Mouse (Mus musculus) spleen, adult 2 months (tissue): Measurements from ENCODE around the gene Tceanc2. TPM values are rescaled to one million over a fixed set of nuclear protein-coding genes. Genes with fewer than 3 reads are reported as not detected.

Source experiments
- DNase-seq, 2 experiments: peaks; one replicate each; pipeline versions ENCODE4 v3.0.0 to v3.0.0-alpha.2; 2012 to 2021; ENCODE audit warnings: low spot score in 2 of 2, low read depth in 1 of 2
- H3K27ac ChIP-seq: fragments of 200-500 bp; 2 replicates; pipeline ENCODE4 v1.5.1; 2012; ENCODE audit warnings: low read length, inconsistent platforms; ENCODE audit not compliant: insufficient read depth
- H3K27me3 ChIP-seq: fragments of 200-500 bp; 2 replicates; pipeline ENCODE4 v1.6.1; 2012; ENCODE audit warnings: mild to moderate bottlenecking, moderate library complexity, low read length, inconsistent platforms; ENCODE audit not compliant: control insufficient read depth, insufficient read depth
- H3K36me3 ChIP-seq: fragments of 200-500 bp; 2 replicates; pipeline ENCODE4 v1.6.1; 2012; ENCODE audit warnings: mild to moderate bottlenecking, low read length, inconsistent platforms; ENCODE audit not compliant: control insufficient read depth, insufficient read depth
- H3K4me1 ChIP-seq: fragments of 200-500 bp; 2 replicates; pipeline ENCODE4 v1.6.1; 2011; ENCODE audit warnings: inconsistent platforms; ENCODE audit not compliant: control insufficient read depth, insufficient read depth, insufficient read length
- H3K4me3 ChIP-seq: fragments of 200-500 bp; 2 replicates; pipeline ENCODE4 v1.5.1; 2011; ENCODE audit warnings: mild to moderate bottlenecking, inconsistent platforms; ENCODE audit not compliant: insufficient read depth, insufficient read length; ENCODE audit errors: extremely low read depth
- CTCF ChIP-seq: fragments of 200-500 bp; IDR thresholded peaks from 2 replicates; pipeline ENCODE4 v1.5.1; 2011; ENCODE audit warnings: mild to moderate bottlenecking, inconsistent platforms; ENCODE audit not compliant: insufficient read depth, insufficient read length, insufficient replicate concordance; ENCODE audit errors: extremely low read depth
- POLR2A ChIP-seq: fragments of 200-500 bp; IDR thresholded peaks from 2 replicates; pipeline ENCODE4 v1.6.1; 2011; ENCODE audit warnings: low read depth, low read length, inconsistent platforms
- WGBS: fragments of 180-500 bp; shearing (Covaris S2); methylation state at CpG from one replicate; pipeline ENCODE4 v1.1.7; 2018; 5-methylcytosine and 5-hydroxymethylcytosine counted together
- polyA plus RNA-seq: library from polyadenylated mRNA; depleted of rRNA; stranded (reverse); fragments of >200 nt; gene quantifications from 2 replicates; pipeline ENCODE4 v1.2.3, GENCODE M21; 2012; rRNA removed

The Tceanc2 gene
- 7.0 and 8.2 TPM in 2 replicates for polyA plus RNA-seq

- Histone ChIP-seq H3K27ac (peak within 1 kb of the TSS; percentile 100), H3K27me3 (no peaks in the 10 kb centered on the region), H3K4me1 (peaks cover 12% of the 10 kb centered on the region), H3K36me3 (peaks cover 6% of the 10 kb centered on the region; the same call in 1 of the 2 replicates), H3K4me3 (peak within 1 kb of the TSS; percentile 92)
- no peak for TF ChIP-seq CTCF
- TF ChIP-seq POLR2A: no peak
- peak; percentile 35 to 37 for DNase-seq
- WGBS: under 1% methylated on average over 47 of the region's 47 CpGs
Measured at GRCm38 (mm10) chr4:107178830-107179490, at the start of gene Tceanc2. Tceanc2 (minus strand) TSS chr4:107179116.

- Histone ChIP-seq H3K4me1 (no peaks in the 10 kb centered on the region), H3K27me3 (no peaks in the 10 kb centered on the region), H3K27ac (no peak overlapping the region), H3K36me3 (no peaks in the 10 kb centered on the region), H3K4me3 (no peak overlapping the region)
- no peak for TF ChIP-seq POLR2A
- no peak for TF ChIP-seq CTCF
- DNase-seq: no peak
- WGBS: 35% methylated on average over 2 of the region's 2 CpGs
Measured at GRCm38 (mm10) chr4:107226313-107226712, 47.4 kb upstream of the Tceanc2 start.

- no peak for DNase-seq
- Histone ChIP-seq H3K4me1 (no peaks in the 10 kb centered on the region), H3K27me3 (no peaks in the 10 kb centered on the region), H3K27ac (no peak overlapping the region), H3K36me3 (no peaks in the 10 kb centered on the region), H3K4me3 (no peak overlapping the region)
- TF ChIP-seq CTCF (no peak), POLR2A (no peak)
- WGBS: 62% methylated on average over 11 of the region's 11 CpGs
Measured at GRCm38 (mm10) chr4:107223225-107224204, 44.6 kb upstream of the Tceanc2 start.

- no peaks in the 10 kb centered on the region for H3K27me3 ChIP-seq
- no peak for DNase-seq
- no peak overlapping the region for H3K27ac ChIP-seq
- TF ChIP-seq POLR2A (no peak), CTCF (no peak)
- WGBS: 80% methylated on average over 5 of the region's 5 CpGs
- no peaks in the 10 kb centered on the region for H3K36me3 ChIP-seq
- H3K4me3 ChIP-seq: no peak overlapping the region
- H3K4me1 ChIP-seq: no peaks in the 10 kb centered on the region
Measured at GRCm38 (mm10) chr4:107221524-107221923, 42.6 kb upstream of the Tceanc2 start.

- H3K36me3 ChIP-seq: no peaks in the 10 kb centered on the region
- no peak overlapping the region for H3K4me3 ChIP-seq
- no peak for DNase-seq
- TF ChIP-seq POLR2A (no peak), CTCF (no peak)
- no peak overlapping the region for H3K27ac ChIP-seq
- H3K27me3 ChIP-seq: no peaks in the 10 kb centered on the region
- H3K4me1 ChIP-seq: no peaks in the 10 kb centered on the region
- WGBS: 60% methylated on average over 9 of the region's 9 CpGs
Measured at GRCm38 (mm10) chr4:107217574-107217973, 38.7 kb upstream of the Tceanc2 start.

- Histone ChIP-seq H3K36me3 (peaks cover 2% of the 10 kb centered on the region; the same call in 1 of the 2 replicates), H3K4me1 (peaks cover 5% of the 10 kb centered on the region), H3K27ac (no peak overlapping the region), H3K4me3 (no peak overlapping the region), H3K27me3 (no peaks in the 10 kb centered on the region)
- no peak for DNase-seq
- TF ChIP-seq POLR2A (no peak), CTCF (no peak)
- 52% methylated on average over 12 of the region's 12 CpGs for WGBS
Measured at GRCm38 (mm10) chr4:107213279-107214011, 34.5 kb upstream of the Tceanc2 start.
